In the genomic region with DNA sequence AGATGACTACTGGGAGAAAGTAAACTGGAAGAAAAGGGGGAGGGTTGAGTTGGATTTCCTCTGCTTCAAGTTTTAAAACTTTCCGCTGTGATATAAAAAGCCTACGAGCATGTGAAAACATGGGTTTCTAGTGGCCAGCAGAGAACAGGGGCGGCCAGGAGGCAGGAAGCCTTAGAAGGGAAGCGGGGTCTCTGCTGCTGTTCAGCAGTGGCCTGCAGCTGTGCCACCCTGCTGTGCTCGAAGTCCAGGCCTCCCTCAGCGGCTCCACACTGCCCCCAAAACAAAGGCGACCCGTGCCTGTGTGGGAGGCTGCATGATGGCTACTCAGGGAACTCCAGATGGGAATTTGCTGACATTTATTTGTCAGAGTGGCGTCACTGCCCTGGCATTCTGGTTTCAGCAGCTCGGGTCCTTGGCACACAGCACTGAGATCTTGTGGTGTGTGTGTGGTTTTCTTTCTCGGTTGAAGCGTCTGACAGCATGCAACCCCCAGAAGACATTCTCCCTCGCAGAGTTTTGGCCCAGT, we compare ENCODE assay signal across 8 mouse cellular contexts. TPM values are rescaled to one million over a fixed set of nuclear protein-coding genes. Genes with fewer than 3 reads are reported as not detected.
DNase-seq lines count a peak whose midpoint lies in the region; ATAC-seq lines count a peak whose summit lies in the region.

No protein-coding gene starts in this region.

- no peaks in the 10 kb centered on the region for H3K27me3 ChIP-seq in midbrain, embryonic 11.5 days (ENCODE audit: control insufficient read depth, insufficient read depth, low read length)
- no peaks in the 10 kb centered on the region for H3K27me3 ChIP-seq in midbrain, embryonic 15.5 days (replicated peaks)
- H3K27me3 ChIP-seq in embryonic facial prominence, embryonic 14.5 days (replicated peaks; ENCODE audit: control insufficient read depth, insufficient read depth, low read length), result no peaks in the 10 kb centered on the region
- no peaks in the 10 kb centered on the region for H3K27me3 ChIP-seq in limb, embryonic 11.5 days (ENCODE audit: control insufficient read depth, insufficient read depth, low read length)

- H3K36me3 ChIP-seq in midbrain, embryonic 11.5 days (ENCODE audit: control insufficient read depth, insufficient read depth, low read length), result no peaks in the 10 kb centered on the region
- no peaks in the 10 kb centered on the region for H3K36me3 ChIP-seq in midbrain, embryonic 15.5 days (replicated peaks)
- H3K36me3 ChIP-seq in embryonic facial prominence, embryonic 14.5 days (ENCODE audit: control insufficient read depth, insufficient read depth, low read length), result no peaks in the 10 kb centered on the region
- no peaks in the 10 kb centered on the region; the same call in 1 of the 2 replicates for H3K36me3 ChIP-seq in limb, embryonic 11.5 days (ENCODE audit: control insufficient read depth, insufficient read depth, low read length)

- DNase-seq in midbrain, embryonic 11.5 days (ENCODE audit: low spot score, missing footprints), result peak; percentile 85
- DNase-seq in embryonic facial prominence, embryonic 14.5 days (ENCODE audit: low spot score), result peak; percentile 79
- DNase-seq in heart, postnatal 10 days, result peak; percentile 62 to 74
- peak; percentile 69 for DNase-seq in limb, embryonic 11.5 days (ENCODE audit: low spot score)
- peak; percentile 35 for DNase-seq in neural tube, embryonic 10.5 days (ENCODE audit: extremely low spot score, low spot score)
- DNase-seq in urinary bladder, postnatal 10 days (ENCODE audit: low spot score), result no peak
- no peak for DNase-seq in spleen, postnatal 10 days (ENCODE audit: low spot score in 2 of 2)

- H3K9me3 ChIP-seq in midbrain, embryonic 11.5 days (ENCODE audit: control insufficient read depth, low read length), result no peaks in the 10 kb centered on the region
- no peaks in the 10 kb centered on the region for H3K9me3 ChIP-seq in midbrain, embryonic 15.5 days
- H3K9me3 ChIP-seq in embryonic facial prominence, embryonic 14.5 days (ENCODE audit: control insufficient read depth, low read length), result no peaks in the 10 kb centered on the region
- no peaks in the 10 kb centered on the region for H3K9me3 ChIP-seq in limb, embryonic 11.5 days (ENCODE audit: control insufficient read depth, low read length)

- 15% methylated on average over 13 of the region's 13 CpGs for WGBS in midbrain, embryonic 11.5 days
- 15% methylated on average over 13 of the region's 13 CpGs for WGBS in midbrain, embryonic 15.5 days
- 24% methylated on average over 13 of the region's 13 CpGs for WGBS in embryonic facial prominence, embryonic 14.5 days
- 18% methylated on average over 13 of the region's 13 CpGs for WGBS in limb, embryonic 11.5 days

- no peak overlapping the region for H3K4me2 ChIP-seq in midbrain, embryonic 11.5 days
- H3K4me2 ChIP-seq in midbrain, embryonic 15.5 days, result no peak overlapping the region
- peak overlapping the region; percentile 39 for H3K4me2 ChIP-seq in embryonic facial prominence, embryonic 14.5 days (ENCODE audit: low read depth, low read length)
- H3K4me2 ChIP-seq in limb, embryonic 11.5 days (ENCODE audit: low read depth, severe bottlenecking), result peak overlapping the region; percentile 28; the same call in 1 of the 2 replicates

- no peak overlapping the region for H3K4me3 ChIP-seq in midbrain, embryonic 11.5 days (ENCODE audit: low read depth, low read length)
- no peak overlapping the region for H3K4me3 ChIP-seq in midbrain, embryonic 15.5 days
- H3K4me3 ChIP-seq in embryonic facial prominence, embryonic 14.5 days (ENCODE audit: low read depth, low read length), result no peak overlapping the region
- no peak overlapping the region for H3K4me3 ChIP-seq in limb, embryonic 11.5 days (ENCODE audit: low read depth, low read length)

- ATAC-seq in midbrain, embryonic 11.5 days (ENCODE audit: low FRiP score), result no peak
- no peak for ATAC-seq in midbrain, embryonic 15.5 days (replicated peaks)
- no peak; the same call in 1 of the 2 replicates for ATAC-seq in embryonic facial prominence, embryonic 14.5 days (ENCODE audit: low read depth)
- 0 out of 2 replicates have a peak, but pooled peaks have one; percentile 56 for ATAC-seq in limb, embryonic 11.5 days (ENCODE audit: insufficient number of reproducible peaks, low FRiP score, low TSS enrichment, low read depth)

- H3K9ac ChIP-seq in midbrain, embryonic 11.5 days (ENCODE audit: low read length), result no peak overlapping the region
- H3K9ac ChIP-seq in midbrain, embryonic 15.5 days, result no peak overlapping the region
- peak overlapping the region; percentile 37; the same call in 1 of the 2 replicates for H3K9ac ChIP-seq in embryonic facial prominence, embryonic 14.5 days (ENCODE audit: low read depth, low read length)
- H3K9ac ChIP-seq in limb, embryonic 11.5 days (ENCODE audit: low read length), result 0 out of 2 replicates have a peak overlapping the region, but pooled peaks have one; percentile 43

- no peak overlapping the region for H3K27ac ChIP-seq in midbrain, embryonic 11.5 days (ENCODE audit: low read depth, low read length)
- no peak overlapping the region for H3K27ac ChIP-seq in midbrain, embryonic 15.5 days
- H3K27ac ChIP-seq in embryonic facial prominence, embryonic 14.5 days (replicated peaks; ENCODE audit: low read depth, low read length), result peak overlapping the region; percentile 71
- peak overlapping the region; percentile 74 for H3K27ac ChIP-seq in limb, embryonic 11.5 days (replicated peaks; ENCODE audit: low read depth, low read length)

- intact Hi-C loops in heart, postnatal 10 days (cut with DNase I), result loop anchor here (5.0 kb wide), 2 partner anchors 149 to 474 kb away; no protein-coding TSS in a partner anchor

- peaks cover 28% of the 10 kb centered on the region for H3K4me1 ChIP-seq in midbrain, embryonic 11.5 days (ENCODE audit: control insufficient read depth, insufficient read depth, low read length)
- peaks cover 19% of the 10 kb centered on the region for H3K4me1 ChIP-seq in midbrain, embryonic 15.5 days
- H3K4me1 ChIP-seq in embryonic facial prominence, embryonic 14.5 days (ENCODE audit: control insufficient read depth, insufficient read depth, low read length), result peaks cover 57% of the 10 kb centered on the region
- peaks cover 53% of the 10 kb centered on the region for H3K4me1 ChIP-seq in limb, embryonic 11.5 days (ENCODE audit: control insufficient read depth, insufficient read depth, low read length)

RNA-seq across cellular contexts. Expression of a gene that starts 8.4 kb away (rescaled TPM):
- 57.5 and 57.7 TPM in 2 replicates for polyA plus RNA-seq in midbrain, embryonic 11.5 days (2014; fragmentation: Nextera tagmentation; extraction: Ambion mirVana)
- polyA plus RNA-seq in midbrain, embryonic 15.5 days (2015; fragmentation: Nextera tagmentation; extraction: Ambion mirVana), result 61.0 and 62.9 TPM in 2 replicates
- 26.2 and 27.4 TPM in 2 replicates for polyA plus RNA-seq in embryonic facial prominence, embryonic 14.5 days (2014; fragmentation: Nextera tagmentation; extraction: Ambion mirVana)
- 10 to 100 TPM; 20.6 to 24.8 TPM for total RNA-seq in heart, postnatal 10 days (2021)
- 28.9 and 33.0 TPM in 2 replicates for polyA plus RNA-seq in limb, embryonic 11.5 days (2014; fragmentation: Nextera tagmentation; extraction: Ambion mirVana)

RNA-seq across cellular contexts. Expression of a gene that starts 8.6 kb away (rescaled TPM):
- 0.10 TPM in 1 of 2 replicates, not detected in the other for polyA plus RNA-seq in midbrain, embryonic 11.5 days (2014; fragmentation: Nextera tagmentation; extraction: Ambion mirVana)
- polyA plus RNA-seq in midbrain, embryonic 15.5 days (2015; fragmentation: Nextera tagmentation; extraction: Ambion mirVana), result 0.04 and 0.09 TPM in 2 replicates
- polyA plus RNA-seq in embryonic facial prominence, embryonic 14.5 days (2014; fragmentation: Nextera tagmentation; extraction: Ambion mirVana), result 0.22 and 0.25 TPM in 2 replicates
- total RNA-seq in heart, postnatal 10 days (2021), result not detected
- polyA plus RNA-seq in limb, embryonic 11.5 days (2014; fragmentation: Nextera tagmentation; extraction: Ambion mirVana), result 0.17 and 0.40 TPM in 2 replicates

Comparison
In these comparisons a context has a peak if more than half of its experiments do, and no peak if none do; other contexts are left out.
1. DNase-seq: peak in midbrain, embryonic 11.5 days (single experiment), embryonic facial prominence, embryonic 14.5 days (single experiment), heart, postnatal 10 days (2 of 2), limb, embryonic 11.5 days (single experiment) and neural tube, embryonic 10.5 days (single experiment); none in urinary bladder, postnatal 10 days (single experiment) and spleen, postnatal 10 days (0 of 2).
2. H3K27ac ChIP-seq: peak in embryonic facial prominence, embryonic 14.5 days (single experiment) and limb, embryonic 11.5 days (single experiment); none in midbrain, embryonic 11.5 days (single experiment) and midbrain, embryonic 15.5 days (single experiment).
3. H3K4me2 ChIP-seq: peak in embryonic facial prominence, embryonic 14.5 days (single experiment) and limb, embryonic 11.5 days (single experiment); none in midbrain, embryonic 11.5 days (single experiment) and midbrain, embryonic 15.5 days (single experiment).
4. H3K9ac ChIP-seq: peak in embryonic facial prominence, embryonic 14.5 days (single experiment) and limb, embryonic 11.5 days (single experiment); none in midbrain, embryonic 11.5 days (single experiment) and midbrain, embryonic 15.5 days (single experiment).